ENCODE assay signal across 25 mouse cellular contexts in genomic region chr2:130685426-130685825, GRCm38 (mm10). TPM values are rescaled to one million over a fixed set of nuclear protein-coding genes. Genes with fewer than 3 reads are reported as not detected.
"Had no signal": no experiment of that assay in that cellular context is flagged by ENCODE, and none has a peak within 500 bp of the region (broad histone marks: within the 10 kb centered on the region; RNA-seq: fewer than 3 reads in every experiment).

No protein-coding gene starts in this region.

- H3K4me1 ChIP-seq: heart, embryonic 10.5 days; heart, embryonic 12.5 days; hindbrain, embryonic 13.5 days; hindbrain, embryonic 15.5 days; kidney, embryonic 15.5 days; limb, embryonic 10.5 days; limb, embryonic 12.5 days; liver, embryonic 13.5 days had no signal

- H3K27me3 ChIP-seq: heart, embryonic 12.5 days; hindbrain, embryonic 13.5 days; hindbrain, embryonic 15.5 days; kidney, embryonic 15.5 days; limb, embryonic 12.5 days had no signal

- ATAC-seq: hindbrain, postnatal 0 days; intestine, embryonic 16.5 days had no signal

- H3K9me3 ChIP-seq: heart, embryonic 10.5 days; heart, embryonic 12.5 days; hindbrain, embryonic 13.5 days; hindbrain, embryonic 15.5 days; kidney, embryonic 15.5 days; limb, embryonic 10.5 days; limb, embryonic 12.5 days; liver, embryonic 13.5 days had no signal

- H3K4me3 ChIP-seq: gastrocnemius, adult 2 months; heart, embryonic 10.5 days; heart, embryonic 12.5 days; hindbrain, embryonic 13.5 days; hindbrain, embryonic 15.5 days; kidney, embryonic 15.5 days; layer of hippocampus, adult 2 months; left cerebral cortex, adult 2 months; limb, embryonic 10.5 days; limb, embryonic 12.5 days; liver, embryonic 13.5 days had no signal

- DNase-seq: gastrocnemius, adult 2 months; gastrocnemius, postnatal 10 days; gastrocnemius, postnatal 25 days; heart, adult 18-20 months; heart, postnatal 14 days; heart, postnatal 36 days; kidney, adult 11 months; kidney, adult 2 months; kidney, adult 9 months; kidney, postnatal 25 days; kidney, postnatal 4 days; liver; liver, embryonic 13.5 days had no signal

RNA-seq across cellular contexts. Expression of gene Slc4a11, which starts 11.9 kb away (rescaled TPM):
- total RNA-seq: hematopoietic stem cell, adult 5-6 weeks had no signal
